ENCODE assay signal across 9 mouse cellular contexts in the genomic region with DNA sequence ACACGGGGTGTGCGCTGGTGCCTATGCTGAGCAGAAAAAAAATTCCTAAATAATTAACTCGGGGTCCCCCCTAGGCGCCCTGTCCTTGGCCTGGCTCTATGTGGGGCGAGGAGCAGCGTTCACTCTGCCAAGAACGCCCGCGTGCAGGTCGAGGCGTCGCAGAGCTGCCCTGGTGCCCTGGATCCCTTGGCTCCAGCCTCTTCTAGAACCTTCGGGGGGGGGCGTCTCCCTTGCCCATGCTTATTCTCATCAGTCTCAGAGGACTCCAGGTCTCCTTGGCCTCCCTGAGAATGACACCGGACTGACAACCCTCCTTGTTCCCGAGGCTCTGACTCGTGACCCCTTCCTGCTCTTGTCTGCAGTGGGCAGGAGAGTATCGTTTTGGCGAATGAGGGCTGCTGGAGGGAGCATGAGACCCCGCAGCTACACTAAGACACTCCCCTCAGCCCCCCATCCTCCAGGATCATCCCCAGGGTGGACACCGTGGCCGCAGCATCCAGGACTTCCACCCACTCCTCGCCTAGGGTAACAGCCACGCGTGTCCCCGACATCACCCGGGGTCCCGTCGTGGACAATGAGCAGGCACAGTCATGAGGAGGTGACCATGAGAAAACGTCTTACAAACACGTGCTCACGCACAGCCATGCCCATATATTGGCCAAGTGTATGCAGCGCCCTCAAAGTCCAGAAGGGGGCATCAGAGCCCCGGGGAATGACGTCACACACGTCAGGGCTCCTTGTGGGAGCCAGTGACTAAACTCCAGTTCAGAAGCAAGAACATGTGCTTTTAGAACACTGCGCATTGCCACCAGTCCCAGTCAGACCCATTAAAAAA. TPM values are rescaled to one million over a fixed set of nuclear protein-coding genes. Genes with fewer than 3 reads are reported as not detected.
A peak's percentile ranks its signal among the peaks of the same experiment; 100 is the strongest.
DNase-seq lines count a peak whose midpoint lies in the region; ATAC-seq lines count a peak whose summit lies in the region.
"Had no signal": no experiment of that assay in that cellular context is flagged by ENCODE, and none has a peak within 500 bp of the region (broad histone marks: within the 10 kb centered on the region; RNA-seq: fewer than 3 reads in every experiment).

No protein-coding gene starts in this region.

- 34% methylated on average over 37 of the region's 37 CpGs for WGBS in forebrain, embryonic 10.5 days
- WGBS in heart, embryonic 16.5 days: 24% methylated on average over 37 of the region's 37 CpGs
- 25% methylated on average over 37 of the region's 37 CpGs for WGBS in liver, embryonic 13.5 days (ENCODE audit: insufficient replicate concordance)
- WGBS in stomach, embryonic 15.5 days: 29% methylated on average over 37 of the region's 37 CpGs

- no peak overlapping the region for H3K4me2 ChIP-seq in heart, embryonic 16.5 days (ENCODE audit: low read depth, low read length)
- peak overlapping the region; percentile 38 for H3K4me2 ChIP-seq in liver, embryonic 13.5 days
- peak overlapping the region; percentile 35 for H3K4me2 ChIP-seq in stomach, embryonic 15.5 days
- H3K4me2 ChIP-seq: heart, embryonic 13.5 days had no signal

- H3K9me3 ChIP-seq in forebrain, embryonic 10.5 days: no peaks in the 10 kb centered on the region
- no peaks in the 10 kb centered on the region for H3K9me3 ChIP-seq in heart, embryonic 16.5 days (replicated peaks; ENCODE audit: control insufficient read depth, low read length)
- no peaks in the 10 kb centered on the region for H3K9me3 ChIP-seq in liver, embryonic 13.5 days (replicated peaks)
- H3K9me3 ChIP-seq in stomach, embryonic 15.5 days: no peaks in the 10 kb centered on the region
- H3K9me3 ChIP-seq: heart, embryonic 13.5 days had no signal

- no peak overlapping the region for H3K9ac ChIP-seq in heart, embryonic 16.5 days (ENCODE audit: low read length)
- H3K9ac ChIP-seq in liver, embryonic 13.5 days: 0 out of 2 replicates have a peak overlapping the region, but pooled peaks have one; percentile 27
- no peak overlapping the region for H3K9ac ChIP-seq in stomach, embryonic 15.5 days
- H3K9ac ChIP-seq: heart, embryonic 13.5 days had no signal

- peak; percentile 49; the same call in 1 of the 2 replicates for ATAC-seq in heart, embryonic 16.5 days (replicated peaks; ENCODE audit: extremely low read depth, insufficient read depth, low FRiP score)
- peak; percentile 65 for ATAC-seq in liver, embryonic 13.5 days (ENCODE audit: low read depth)
- peak; percentile 63 for ATAC-seq in stomach, embryonic 15.5 days (ENCODE audit: insufficient read depth, low FRiP score, low read depth)

- H3K27me3 ChIP-seq in forebrain, embryonic 10.5 days (ENCODE audit: poor library complexity, severe bottlenecking): peaks cover 25% of the 10 kb centered on the region
- peaks cover 20% of the 10 kb centered on the region for H3K27me3 ChIP-seq in heart, embryonic 16.5 days (ENCODE audit: control insufficient read depth, insufficient read depth, low read length)
- H3K27me3 ChIP-seq in liver, embryonic 13.5 days: peaks cover 24% of the 10 kb centered on the region
- 0 out of 2 replicates have a peak, but pooled peaks cover 8% of the 10 kb centered on the region for H3K27me3 ChIP-seq in stomach, embryonic 15.5 days (replicated peaks)

- H3K27ac ChIP-seq in forebrain, embryonic 10.5 days: peak overlapping the region; percentile 72
- no peak overlapping the region for H3K27ac ChIP-seq in heart, embryonic 16.5 days (ENCODE audit: low read length)
- no peak overlapping the region for H3K27ac ChIP-seq in liver, embryonic 13.5 days
- H3K27ac ChIP-seq in stomach, embryonic 15.5 days: no peak overlapping the region
- H3K27ac ChIP-seq: heart, embryonic 13.5 days had no signal

- peaks cover 47% of the 10 kb centered on the region for H3K4me1 ChIP-seq in forebrain, embryonic 10.5 days
- H3K4me1 ChIP-seq in heart, embryonic 16.5 days (ENCODE audit: control insufficient read depth, insufficient read depth, low read length): peaks cover 14% of the 10 kb centered on the region
- H3K4me1 ChIP-seq in liver, embryonic 13.5 days (replicated peaks): peaks cover 33% of the 10 kb centered on the region
- H3K4me1 ChIP-seq in stomach, embryonic 15.5 days: peaks cover 8% of the 10 kb centered on the region

- H3K4me3 ChIP-seq in forebrain, embryonic 10.5 days: peak overlapping the region; percentile 29
- H3K4me3 ChIP-seq in heart, embryonic 16.5 days (ENCODE audit: low read length): no peak overlapping the region
- no peak overlapping the region for H3K4me3 ChIP-seq in liver, embryonic 13.5 days (replicated peaks)
- no peak overlapping the region for H3K4me3 ChIP-seq in stomach, embryonic 15.5 days (replicated peaks)
- H3K4me3 ChIP-seq: heart, embryonic 13.5 days had no signal

- H3K36me3 ChIP-seq in forebrain, embryonic 10.5 days (replicated peaks): no peaks in the 10 kb centered on the region
- no peaks in the 10 kb centered on the region for H3K36me3 ChIP-seq in heart, embryonic 16.5 days (ENCODE audit: control insufficient read depth, insufficient read depth)
- H3K36me3 ChIP-seq in liver, embryonic 13.5 days: no peaks in the 10 kb centered on the region
- no peaks in the 10 kb centered on the region for H3K36me3 ChIP-seq in stomach, embryonic 15.5 days
- H3K36me3 ChIP-seq: heart, embryonic 13.5 days had no signal

- DNase-seq in CD8-positive naive resting alpha-beta T cell, adult 2 months (ENCODE audit: low read depth in 2 of 2, low spot score in 2 of 2): peak; percentile 82 to 91
- peak; percentile 57 for DNase-seq in c-Kit-negative CD71-positive TER-119-positive erythroid progenitor cells, embryonic 14.5 days (ENCODE audit: low read depth, low spot score)
- DNase-seq in forebrain, embryonic 10.5 days (ENCODE audit: extremely low spot score, low spot score): peak; percentile 87
- DNase-seq in kidney, postnatal 25 days: peak; percentile 81 to 84
- DNase-seq in liver, embryonic 13.5 days: peak; percentile 79
- DNase-seq in neural tube, embryonic 10.5 days (ENCODE audit: extremely low spot score, low spot score): peak; percentile 89

RNA-seq across cellular contexts. Expression of gene Gng7, which starts 15.2 kb away (rescaled TPM):
- 6.3 and 6.9 TPM in 2 replicates for polyA plus RNA-seq in forebrain, embryonic 10.5 days (2016; fragmentation: Nextera tagmentation; extraction: Ambion mirVana)
- polyA plus RNA-seq in heart, embryonic 16.5 days (2015; fragmentation: Nextera tagmentation; extraction: Ambion mirVana): 1.4 TPM in 2 replicates
- 0.44 and 0.46 TPM in 2 replicates for polyA plus RNA-seq in liver, embryonic 13.5 days (2015; fragmentation: Nextera tagmentation; extraction: Ambion mirVana)
- polyA plus RNA-seq in stomach, embryonic 15.5 days (2015; fragmentation: Nextera tagmentation; extraction: Ambion mirVana): 4.8 and 4.9 TPM in 2 replicates

RNA-seq across cellular contexts. Expression of gene Diras1, which starts 25.9 kb away (rescaled TPM):
- polyA plus RNA-seq in forebrain, embryonic 10.5 days (2016; fragmentation: Nextera tagmentation; extraction: Ambion mirVana): 2.1 and 2.5 TPM in 2 replicates
- 0.06 and 0.09 TPM in 2 replicates for polyA plus RNA-seq in heart, embryonic 16.5 days (2015; fragmentation: Nextera tagmentation; extraction: Ambion mirVana)
- polyA plus RNA-seq in liver, embryonic 13.5 days (2015; fragmentation: Nextera tagmentation; extraction: Ambion mirVana): 0.06 TPM in 1 of 2 replicates, not detected in the other
- polyA plus RNA-seq in stomach, embryonic 15.5 days (2015; fragmentation: Nextera tagmentation; extraction: Ambion mirVana): 0.73 and 1.1 TPM in 2 replicates

RNA-seq across cellular contexts. Expression of gene Slc39a3, which starts 37.6 kb away (rescaled TPM):
- 15.7 and 15.8 TPM in 2 replicates for polyA plus RNA-seq in forebrain, embryonic 10.5 days (2016; fragmentation: Nextera tagmentation; extraction: Ambion mirVana)
- polyA plus RNA-seq in heart, embryonic 16.5 days (2015; fragmentation: Nextera tagmentation; extraction: Ambion mirVana): 9.6 and 10.8 TPM in 2 replicates
- polyA plus RNA-seq in liver, embryonic 13.5 days (2015; fragmentation: Nextera tagmentation; extraction: Ambion mirVana): 5.7 and 5.8 TPM in 2 replicates
- polyA plus RNA-seq in stomach, embryonic 15.5 days (2015; fragmentation: Nextera tagmentation; extraction: Ambion mirVana): 17.7 and 17.9 TPM in 2 replicates
